Mouse (Mus musculus) kidney, adult 11 months (tissue): ENCODE measurements at regions not wholly inside any gene's neighbourhood (a gene's known extent, or its start where the extent isn't known, plus 50 kb on each side); places are given as distances from the start of the nearest gene placed in this dataset.

Experiments
- DNase-seq: peaks from one replicate; pipeline ENCODE4 v3.0.0; 2022

GRCm38 (mm10) chr1:128669241-128669666 is 77.2 kb upstream of the Cxcr4 start:
- no peak for DNase-seq

DNA sequence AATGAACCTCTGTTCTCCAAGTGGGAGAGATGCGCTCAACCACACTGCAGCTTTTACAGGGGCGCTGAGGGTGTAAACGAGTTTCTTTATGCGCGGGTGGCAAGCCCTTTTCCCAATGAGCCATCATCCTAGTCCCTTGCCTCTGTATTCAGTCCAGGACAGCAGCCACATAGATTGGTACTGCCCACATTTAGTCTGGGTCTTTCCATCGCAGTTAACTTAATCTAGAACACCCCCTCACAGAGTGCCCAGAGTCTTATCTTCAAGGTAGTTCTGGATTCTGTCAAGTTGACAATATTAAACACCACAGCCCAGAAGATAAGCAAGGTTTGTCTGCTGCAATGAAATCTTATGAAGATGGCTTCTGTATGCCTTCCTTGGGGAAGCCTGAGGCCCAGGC is 76.6 kb upstream of the Cxcr4 start:
- DNase-seq: no peak

GRCm38 (mm10) chr1:128667121-128667762 is 75.1 kb upstream of the Cxcr4 start:
- DNase-seq: no peak

- DNase-seq: no peak
These were observed 71.1 kb upstream of the Cxcr4 start for GRCm38 (mm10) chr1:128663207-128663606.

- no peak for DNase-seq
These were observed 67.8 kb upstream of the Cxcr4 start for GRCm38 (mm10) chr1:128659857-128660256.

DNA sequence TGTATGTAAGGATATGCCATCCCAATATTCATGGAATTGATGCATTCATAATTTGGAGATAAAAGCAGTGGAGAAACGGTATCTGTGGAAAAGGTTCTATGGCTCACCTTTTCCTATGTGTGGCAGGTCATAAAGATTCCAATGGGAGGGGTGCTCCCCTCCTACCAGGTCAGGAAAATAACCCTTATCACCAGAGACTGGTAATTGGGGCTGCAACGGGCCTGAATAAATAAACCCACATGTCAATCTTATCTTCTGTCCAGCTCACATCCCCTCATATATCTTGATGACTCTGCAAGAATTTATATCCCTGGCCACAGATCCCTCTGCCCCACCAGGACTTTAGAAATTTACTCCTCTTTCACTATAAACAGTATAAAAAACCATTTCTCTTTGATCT is 66.7 kb upstream of the Cxcr4 start:
- DNase-seq: no peak

DNA sequence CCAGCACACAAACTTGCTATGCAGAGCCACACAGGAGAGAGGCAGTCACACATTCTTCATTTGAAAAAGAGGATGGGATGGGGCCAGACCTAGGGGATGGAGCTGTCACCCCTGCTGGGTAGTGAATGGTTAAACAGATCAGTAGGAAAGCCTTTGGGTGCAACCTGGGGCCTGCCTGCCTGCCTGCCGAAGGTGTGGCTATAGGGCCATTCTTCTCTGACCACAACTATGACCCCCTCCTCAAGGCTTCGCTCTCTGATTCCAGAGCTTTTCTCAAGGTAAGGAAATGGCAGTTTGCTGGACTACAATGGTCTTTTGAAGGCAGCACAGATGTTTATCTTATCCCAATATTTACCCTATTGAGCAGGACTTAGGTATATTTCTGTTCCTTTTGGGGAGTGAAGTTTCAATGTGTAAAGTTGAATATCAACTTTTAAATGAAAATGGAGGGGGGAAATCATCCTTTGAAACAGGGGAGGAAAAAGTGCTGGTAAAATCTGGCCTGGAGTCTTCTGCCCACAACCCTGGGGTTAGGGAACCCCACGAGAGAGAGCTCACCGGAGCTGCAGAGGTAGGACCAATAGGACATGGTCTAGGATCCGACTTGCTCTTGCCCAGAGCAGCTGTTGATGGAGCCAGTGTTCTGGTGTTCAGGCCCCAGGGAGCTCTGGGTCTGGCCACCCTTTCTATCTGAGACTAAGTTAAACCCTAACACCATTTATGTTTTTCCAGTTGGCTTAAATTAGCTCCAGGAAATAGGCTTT is 62.2 kb upstream of the Cxcr4 start:
- DNase-seq: no peak

DNA sequence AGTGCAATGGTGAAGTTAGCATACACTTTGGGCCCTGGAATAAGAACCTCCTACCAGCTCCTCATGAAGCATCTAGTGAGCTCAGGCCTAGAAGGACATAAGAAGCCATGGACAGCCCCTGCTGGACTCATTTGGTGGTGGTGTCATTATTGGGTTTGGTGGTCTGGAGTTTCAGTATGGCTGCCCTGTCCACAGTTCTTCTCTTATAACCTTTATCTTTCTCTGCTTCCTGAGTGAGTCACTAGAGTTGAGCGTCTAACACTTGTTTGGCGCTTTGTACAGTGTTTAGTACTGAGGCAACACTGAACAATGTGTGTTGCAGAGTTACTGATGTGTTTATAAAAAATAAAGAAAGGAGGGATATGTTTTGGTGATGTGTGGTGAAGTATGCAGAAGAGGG is 58.5 kb upstream of the Cxcr4 start:
- DNase-seq: no peak

GRCm38 (mm10) chr1:128649490-128650178 is 57.5 kb upstream of the Cxcr4 start:
- no peak for DNase-seq

- no peak for DNase-seq
These were observed 51.3 kb upstream of the Cxcr4 start for GRCm38 (mm10) chr1:128643316-128643776.

DNA sequence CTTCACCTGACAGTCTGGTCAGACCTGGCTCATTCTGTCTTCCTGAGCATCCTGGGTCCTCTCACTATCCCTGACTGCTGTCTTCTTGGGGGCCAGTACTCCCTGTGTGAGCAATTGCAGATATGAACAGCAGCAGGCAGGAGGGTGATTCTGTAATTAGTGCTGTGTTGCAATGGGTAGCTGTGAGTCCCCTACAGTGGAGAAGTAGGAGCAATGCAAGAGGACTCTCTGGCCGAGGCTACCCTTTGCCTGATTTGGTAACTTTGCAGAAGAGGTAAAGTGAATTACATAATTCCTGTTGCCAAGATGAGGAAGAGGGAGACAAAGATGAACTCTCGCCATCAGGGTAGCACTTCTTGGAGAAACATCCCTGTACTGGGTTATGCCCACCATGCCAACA is 50.1 kb upstream of the Cxcr4 start:
- no peak for DNase-seq
